Mouse (Mus musculus): ENCODE measurements around the gene Adrb1.

- no peak for TF ChIP-seq CTCF (IDR thresholded peaks at IDR 0.05; ENCODE audit: control insufficient read depth, insufficient read depth, low read length)
- TF ChIP-seq POLR2A (IDR thresholded peaks at IDR 0.05; ENCODE audit: borderline replicate concordance, control insufficient read depth, low read depth, low read length), result no peak
Measured at GRCm38 (mm10) chr19:56703238-56704097, 18.5 kb upstream of the Adrb1 start.

Measured in bone marrow, adult 2 months (tissue).